Mouse (Mus musculus) heart, embryonic 14.5 days (tissue): ENCODE data around the gene Etfdh. TPM values are rescaled to one million over a fixed set of nuclear protein-coding genes. Genes with fewer than 3 reads are reported as not detected.

Source experiments
- ATAC-seq: fragments of 200-750 bp; cut with Nextera tagmentation; 2 replicates; pipeline ENCODE4 v1.8.0; 2017; ENCODE audit warnings: low read depth, moderate TSS enrichment; ENCODE audit not compliant: insufficient number of reproducible peaks, insufficient read depth, low FRiP score
- H3K27ac ChIP-seq, 2 experiments: fragments of 200-500 bp in 1 of 2; fragments of 300-500 bp in 1 of 2; sonication (generic) in 1 of 2; replicated peaks in 1 of 2; 2 replicates each; pipeline ENCODE4 v1.5.1; 2012 to 2014; ENCODE audit warnings: low read depth in 2 of 2, low read length in 2 of 2, control low read depth in 1 of 2, mild to moderate bottlenecking in 1 of 2, mixed read lengths in 1 of 2; ENCODE audit not compliant: control insufficient read depth in 1 of 2, insufficient read depth in 1 of 2
- H3K27me3 ChIP-seq: fragments of 300-500 bp; sonication (generic); 2 replicates; pipeline ENCODE4 v1.6.1; 2014; ENCODE audit warnings: mild to moderate bottlenecking, low read length, control low read depth; ENCODE audit not compliant: control insufficient read depth, insufficient read depth
- H3K36me3 ChIP-seq: fragments of 300-500 bp; sonication (generic); 2 replicates; pipeline ENCODE4 v1.6.1; 2014; ENCODE audit warnings: mild to moderate bottlenecking, control low read depth, low read length, mixed read lengths; ENCODE audit not compliant: control insufficient read depth, insufficient read depth
- H3K4me1 ChIP-seq, 2 experiments: fragments of 200-500 bp in 1 of 2; fragments of 300-500 bp in 1 of 2; sonication (generic) in 1 of 2; 2 replicates each; pipeline ENCODE4 v1.6.1; 2012 to 2014; ENCODE audit warnings: low read length in 2 of 2, control low read depth in 1 of 2, mixed read lengths in 1 of 2; ENCODE audit not compliant: control insufficient read depth in 2 of 2, insufficient read depth in 2 of 2
- H3K4me2 ChIP-seq: fragments of 300-500 bp; sonication (generic); 2 replicates; pipeline ENCODE4 v1.6.1; 2014; ENCODE audit warnings: mild to moderate bottlenecking, low read length
- H3K4me3 ChIP-seq, 2 experiments: fragments of 200-500 bp in 1 of 2; fragments of 300-500 bp in 1 of 2; sonication (generic) in 1 of 2; 2 replicates each; pipeline ENCODE4 v1.5.1; 2012 to 2014; ENCODE audit warnings: low read length in 2 of 2, mild to moderate bottlenecking in 2 of 2, control low read depth in 1 of 2, low read depth in 1 of 2, moderate library complexity in 1 of 2; ENCODE audit not compliant: control insufficient read depth in 1 of 2, insufficient read depth in 1 of 2
- H3K9ac ChIP-seq: fragments of 300-500 bp; sonication (generic); 2 replicates; pipeline ENCODE4 v1.6.1; 2014; ENCODE audit warnings: mild to moderate bottlenecking, low read length
- H3K9me3 ChIP-seq: fragments of 300-500 bp; sonication (generic); 2 replicates; pipeline ENCODE4 v1.6.1; 2016; ENCODE audit warnings: low read length, control low read depth; ENCODE audit not compliant: control insufficient read depth
- WGBS: fragments of 180-500 bp; shearing (Covaris S2); extraction: QIAGEN DNeasy Blood & Tissue Kit; methylation state at CpG from one replicate; pipeline ENCODE4 v1.1.7; 2014; 5-methylcytosine and 5-hydroxymethylcytosine counted together
- polyA plus RNA-seq: library from polyadenylated mRNA; unstranded; fragments of >200 nt; fragmentation: Nextera tagmentation; extraction: Ambion mirVana; gene quantifications from 2 replicates; pipeline ENCODE4 v1.2.1, GENCODE M21; 2014

Etfdh gene
- polyA plus RNA-seq, result 189 and 203 TPM in 2 replicates

- peak; percentile 28 for ATAC-seq
- H3K4me1 ChIP-seq, result peaks cover 0 to 6% of the 10 kb centered on the region in 2 experiments; a peak in 1 of 4 replicates
- 2% methylated on average over 11 of the region's 11 CpGs for WGBS
Observed at GRCm38 (mm10) chr3:79629416-79629730, at the start of gene Etfdh. Etfdh (minus strand) TSS chr3:79629500.

DNA sequence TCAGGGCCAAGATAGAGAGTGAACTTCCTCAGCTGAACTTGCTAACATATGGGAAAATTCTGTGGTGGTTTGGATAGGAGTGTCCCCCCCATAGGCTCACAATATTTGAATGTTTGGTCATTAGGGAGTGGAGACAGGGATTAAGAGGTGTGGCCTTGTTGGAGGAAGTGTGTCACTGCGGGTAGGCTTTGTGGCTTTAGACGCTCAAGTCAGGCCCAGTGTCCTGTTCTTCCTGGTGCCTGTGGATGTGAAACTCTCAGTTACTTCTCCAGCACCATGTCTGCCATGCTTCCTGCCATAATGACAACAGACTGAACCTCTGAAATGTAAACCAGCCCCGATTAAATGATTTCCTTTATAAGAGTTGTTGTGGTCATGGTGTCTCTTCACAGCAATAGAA is 47.1 kb upstream of the Etfdh start:
- no peaks in the 10 kb centered on the region for H3K36me3 ChIP-seq
- no peak overlapping the region for H3K4me3 ChIP-seq
- WGBS, result 88% methylated on average over 3 of the region's 3 CpGs
- H3K4me1 ChIP-seq, result 0 out of 4 replicates have a peak, but pooled peaks cover 0 to 3% of the 10 kb centered on the region in 2 experiments
- ATAC-seq, result no peak
- no peak overlapping the region for H3K9ac ChIP-seq
- no peaks in the 10 kb centered on the region for H3K27me3 ChIP-seq
- H3K9me3 ChIP-seq, result no peaks in the 10 kb centered on the region
- H3K4me2 ChIP-seq, result no peak overlapping the region
- no peak overlapping the region for H3K27ac ChIP-seq

More at GRCm38 (mm10) chr3:79629416-79629730, at the start of gene Etfdh:
- H3K9me3 ChIP-seq, result no peaks in the 10 kb centered on the region
- peaks cover 26% of the 10 kb centered on the region for H3K36me3 ChIP-seq
- H3K4me2 ChIP-seq, result peak within 1 kb of the TSS; percentile 90
- H3K27me3 ChIP-seq, result no peaks in the 10 kb centered on the region
- peak within 1 kb of the TSS; percentile 89 for H3K9ac ChIP-seq
- peak within 1 kb of the TSS; percentile 78 to 86 for H3K4me3 ChIP-seq
- H3K27ac ChIP-seq, result peak within 1 kb of the TSS; percentile 87 to 93

DNA sequence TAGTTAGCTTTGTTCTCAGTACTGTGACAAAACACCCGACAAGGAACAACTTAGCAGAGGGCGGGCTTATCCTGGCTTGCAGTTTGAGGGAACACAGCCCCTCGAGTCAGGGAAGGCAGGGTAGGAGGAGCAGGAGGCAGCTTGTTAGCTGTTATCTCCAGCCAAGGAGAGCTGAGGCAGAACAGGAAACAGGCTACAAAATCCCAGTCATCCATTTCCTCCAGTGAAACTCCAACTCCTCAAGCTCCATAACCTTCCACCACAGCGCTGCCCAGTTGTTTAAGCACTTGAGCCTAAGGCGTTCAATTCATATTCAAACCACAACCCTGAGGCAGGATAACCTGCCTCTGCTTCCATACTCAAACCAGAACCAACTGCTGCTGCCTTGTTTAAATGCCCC is 45.3 kb upstream of the Etfdh start:
- Histone ChIP-seq H3K36me3 (no peaks in the 10 kb centered on the region), H3K27me3 (no peaks in the 10 kb centered on the region), H3K9me3 (no peaks in the 10 kb centered on the region), H3K9ac (no peak overlapping the region), H3K4me1 (0 out of 4 replicates have a peak, but pooled peaks cover 0 to 3% of the 10 kb centered on the region in 2 experiments), H3K27ac (no peak overlapping the region), H3K4me2 (no peak overlapping the region), H3K4me3 (no peak overlapping the region)
- no peak for ATAC-seq
- 77% methylated on average over 5 of the region's 5 CpGs for WGBS

- no peaks in the 10 kb centered on the region for H3K36me3 ChIP-seq
- H3K4me3 ChIP-seq, result no peak overlapping the region
- 0 out of 4 replicates have a peak, but pooled peaks cover 0 to 3% of the 10 kb centered on the region in 2 experiments for H3K4me1 ChIP-seq
- H3K27me3 ChIP-seq, result no peaks in the 10 kb centered on the region
- no peaks in the 10 kb centered on the region for H3K9me3 ChIP-seq
- WGBS, result 12% methylated on average over 4 of the region's 4 CpGs
- H3K27ac ChIP-seq, result no peak overlapping the region
- no peak overlapping the region for H3K4me2 ChIP-seq
- H3K9ac ChIP-seq, result no peak overlapping the region
- no peak for ATAC-seq
Observed at GRCm38 (mm10) chr3:79673082-79673481, 43.8 kb upstream of the Etfdh start.

DNA sequence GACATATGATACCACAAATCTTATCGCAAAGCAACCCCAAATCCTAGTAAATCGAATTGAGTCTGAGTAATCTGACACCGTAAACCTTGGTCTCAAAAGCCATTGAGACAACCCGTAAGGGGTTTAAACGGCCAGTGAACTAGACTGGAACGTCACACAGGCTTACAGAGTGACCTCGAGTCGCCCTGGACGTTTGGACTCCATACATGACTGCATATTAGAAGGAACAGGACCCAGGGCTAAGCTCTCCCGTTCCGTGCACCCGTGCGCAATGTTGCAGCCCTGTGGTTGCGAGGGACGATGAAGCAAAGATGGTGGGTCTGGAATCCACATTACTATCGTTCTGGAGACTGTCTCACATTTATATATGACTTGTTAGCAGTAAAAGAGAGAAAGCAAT is 42.9 kb upstream of the Etfdh start:
- no peaks in the 10 kb centered on the region for H3K36me3 ChIP-seq
- 0 out of 4 replicates have a peak, but pooled peaks cover 0 to 3% of the 10 kb centered on the region in 2 experiments for H3K4me1 ChIP-seq
- H3K4me2 ChIP-seq, result no peak overlapping the region
- WGBS, result 84% methylated on average over 16 of the region's 16 CpGs
- H3K9me3 ChIP-seq, result no peaks in the 10 kb centered on the region
- no peak overlapping the region for H3K9ac ChIP-seq
- H3K27me3 ChIP-seq, result no peaks in the 10 kb centered on the region
- H3K4me3 ChIP-seq, result no peak overlapping the region
- ATAC-seq, result no peak
- H3K27ac ChIP-seq, result no peak overlapping the region

- no peaks in the 10 kb centered on the region for H3K9me3 ChIP-seq
- no peak overlapping the region for H3K27ac ChIP-seq
- WGBS, result 64% methylated on average over 7 of the region's 7 CpGs
- no peak for ATAC-seq
- no peaks in the 10 kb centered on the region for H3K36me3 ChIP-seq
- H3K9ac ChIP-seq, result no peak overlapping the region
- 0 out of 4 replicates have a peak, but pooled peaks cover 0 to 3% of the 10 kb centered on the region in 2 experiments for H3K4me1 ChIP-seq
- no peaks in the 10 kb centered on the region for H3K27me3 ChIP-seq
- H3K4me3 ChIP-seq, result no peak overlapping the region
- H3K4me2 ChIP-seq, result no peak overlapping the region
Observed at GRCm38 (mm10) chr3:79670556-79670955, 41.3 kb upstream of the Etfdh start.

DNA sequence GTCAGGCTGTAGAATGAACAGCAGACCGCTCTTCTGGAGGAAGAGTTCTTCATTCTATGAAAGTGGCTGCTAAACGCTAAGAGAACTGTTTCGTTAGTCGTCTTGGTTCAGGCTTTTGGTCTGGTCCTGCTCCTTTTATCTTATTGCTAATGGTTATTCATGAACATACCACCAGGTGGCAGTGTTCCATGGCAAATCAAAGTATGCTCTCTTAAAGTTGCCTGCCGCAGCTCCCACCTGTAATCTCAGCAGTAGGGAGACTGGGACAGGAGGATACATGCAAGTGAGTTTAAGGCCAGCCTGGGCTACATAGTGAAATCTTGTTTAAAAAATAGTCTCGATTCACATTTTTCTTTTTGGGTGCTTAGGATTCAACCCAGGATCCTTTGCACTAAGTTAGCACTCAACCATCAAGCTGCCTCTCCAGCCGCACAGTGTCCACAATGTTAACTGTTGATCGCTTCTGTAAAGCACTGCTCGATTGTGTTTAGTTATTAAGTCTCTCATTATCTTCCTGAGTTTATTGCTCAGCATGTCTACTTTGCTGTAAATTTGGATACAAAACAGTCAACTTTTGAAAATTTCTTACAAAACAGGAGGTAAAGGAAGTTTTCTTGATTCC is 35.6 kb upstream of the Etfdh start:
- Histone ChIP-seq H3K4me1 (no peaks in the 10 kb centered on the region), H3K27ac (no peak overlapping the region), H3K9ac (no peak overlapping the region), H3K4me3 (no peak overlapping the region), H3K36me3 (no peaks in the 10 kb centered on the region), H3K9me3 (no peaks in the 10 kb centered on the region), H3K27me3 (no peaks in the 10 kb centered on the region), H3K4me2 (no peak overlapping the region)
- ATAC-seq, result no peak
- WGBS, result 34% methylated on average over 9 of the region's 9 CpGs

DNA sequence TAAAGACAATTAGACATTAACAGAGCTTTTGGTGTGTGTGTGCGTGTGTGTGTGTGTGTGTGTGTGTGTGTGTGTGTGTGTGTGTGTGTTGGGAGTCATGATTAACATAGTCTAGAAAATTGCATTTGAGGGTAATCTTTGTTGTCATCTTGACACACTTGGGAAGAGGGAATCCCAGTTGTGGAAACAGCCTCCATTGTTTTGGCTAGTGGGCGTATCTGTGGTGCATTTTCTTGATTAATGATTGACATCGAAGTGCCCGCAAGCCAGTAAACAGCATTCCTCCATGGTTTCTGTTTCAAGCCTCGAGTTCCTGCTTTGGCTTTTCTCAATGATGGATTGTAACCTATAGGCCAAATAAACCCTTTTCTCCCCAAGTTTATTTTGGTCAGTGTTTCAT is 27.4 kb upstream of the Etfdh start:
- no peaks in the 10 kb centered on the region for H3K36me3 ChIP-seq
- no peak for ATAC-seq
- no peaks in the 10 kb centered on the region for H3K9me3 ChIP-seq
- H3K27ac ChIP-seq, result no peak overlapping the region
- no peaks in the 10 kb centered on the region for H3K4me1 ChIP-seq
- H3K4me2 ChIP-seq, result no peak overlapping the region
- H3K9ac ChIP-seq, result no peak overlapping the region
- H3K27me3 ChIP-seq, result no peaks in the 10 kb centered on the region
- no peak overlapping the region for H3K4me3 ChIP-seq
- 62% methylated on average over 5 of the region's 5 CpGs for WGBS
